Mouse (Mus musculus): ENCODE measurements around the gene Ahctf1. TPM values are rescaled to one million over a fixed set of nuclear protein-coding genes. Genes with fewer than 3 reads are reported as not detected.

Ahctf1 gene
- polyA plus RNA-seq, 1 experiment from 2014 or later: 34.8 TPM

Other genes starting within 250 kb of the Ahctf1 start
- 90.1 and 96.3 TPM in 2 replicates for gene Sccpdh, start 135.5 kb downstream of the Ahctf1 start, polyA plus RNA-seq (2016; fragmentation: Nextera tagmentation; extraction: Ambion mirVana)
- gene Kif28, start 58.4 kb downstream of the Ahctf1 start, polyA plus RNA-seq (2016; fragmentation: Nextera tagmentation; extraction: Ambion mirVana): not detected in 2 replicates
- gene Gm10518, start 304 bp downstream of the Ahctf1 start, polyA plus RNA-seq (2016; fragmentation: Nextera tagmentation; extraction: Ambion mirVana): 0.29 TPM in 1 of 2 replicates, not detected in the other
- 22.2 and 22.4 TPM in 2 replicates for gene Cdc42bpa, start 156.8 kb upstream of the Ahctf1 start, polyA plus RNA-seq (2016; fragmentation: Nextera tagmentation; extraction: Ambion mirVana)